Mouse (Mus musculus) adrenal gland, adult 18-20 months (tissue): ENCODE measurements around the gene Cyp4a32. TPM values are rescaled to one million over a fixed set of nuclear protein-coding genes. Genes with fewer than 3 reads are reported as not detected.
"Not testable (repeated sequence)": the region's sequence is repeated elsewhere in the genome, so short reads cannot be mapped to it uniquely, and the experiment has no call there.

Experiments used
- DNase-seq, 2 experiments: peaks; one replicate each; pipeline ENCODE4 v3.0.0; 2021 to 2022; ENCODE audit warnings: low spot score in 2 of 2
- total RNA-seq, 2 experiments: library from RNA; stranded (reverse); gene quantifications; 1 replicate in 1 of 2; 2 replicates in 1 of 2; pipeline ENCODE4 v1.2.3; 2021

Gene Cyp4a32
- total RNA-seq, 2 experiments from 2014 or later: not detected

GRCm38 (mm10) chr4:115656535-115656922 lies 55.8 kb downstream of the Cyp4a32 start:
- not testable (repeated sequence) for DNase-seq

DNA sequence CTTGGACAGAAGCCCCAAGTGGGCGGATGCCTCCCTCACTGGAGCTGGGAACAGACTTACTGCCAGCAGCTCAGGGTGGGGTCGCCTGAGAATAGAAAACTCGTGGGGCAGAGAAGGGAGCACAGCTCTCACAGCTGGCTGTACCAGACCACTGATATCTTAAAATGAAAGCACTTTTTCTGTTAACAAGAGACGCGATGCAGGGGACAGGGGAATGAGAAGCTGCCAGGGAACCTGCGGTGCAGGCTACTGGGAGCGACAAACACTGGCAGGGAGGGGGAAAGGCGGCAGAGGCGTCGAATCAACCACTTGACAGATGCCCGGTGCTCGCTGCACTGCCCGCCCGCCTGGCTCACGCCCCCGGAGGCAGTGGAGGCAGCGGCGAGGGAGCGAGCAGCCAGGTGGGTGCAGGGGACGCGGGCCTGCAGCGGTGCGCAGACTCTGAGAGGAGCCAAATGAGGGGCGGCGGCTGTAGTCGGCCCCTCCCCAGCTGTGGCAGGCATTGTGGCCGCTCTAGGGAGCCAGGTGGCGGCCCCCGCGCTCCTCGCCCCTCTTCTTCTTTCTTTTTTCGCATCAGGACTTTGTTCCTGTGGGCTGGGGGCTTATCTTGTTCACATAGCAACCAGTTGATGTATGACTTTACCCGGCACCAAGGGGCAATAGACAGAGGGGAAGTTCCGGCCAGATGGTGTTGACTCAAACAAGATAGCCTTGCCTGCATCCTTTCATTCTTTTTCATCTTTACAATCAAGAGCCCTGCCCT lies 56.5 kb downstream of the Cyp4a32 start:
- peak in 1 of 2 experiments; percentile 47 for DNase-seq

GRCm38 (mm10) chr4:115657867-115658249 lies 57.1 kb downstream of the Cyp4a32 start:
- no peak for DNase-seq

DNA sequence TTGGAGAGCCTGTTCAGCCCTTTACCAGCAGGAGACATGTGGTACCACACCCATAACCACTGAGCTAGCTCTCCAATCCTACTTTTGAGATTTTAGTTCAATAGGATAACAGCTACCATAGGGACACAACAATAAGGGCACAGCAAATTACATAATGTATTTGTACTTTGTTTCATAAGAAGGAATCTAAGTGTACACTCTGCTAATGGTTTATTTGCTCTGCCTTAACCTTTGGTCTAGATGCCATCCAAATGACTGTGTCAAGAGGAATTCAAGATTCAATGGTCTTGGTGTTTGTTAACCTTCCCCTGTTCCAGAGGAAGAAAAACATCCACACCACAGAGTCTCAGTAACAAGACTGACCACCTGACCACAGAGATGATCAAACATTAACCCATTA lies 58.4 kb downstream of the Cyp4a32 start:
- DNase-seq: no peak

Other genes with a start within 250 kb of the Cyp4a32 start
- not detected for gene Cyp4a12b, start 189.3 kb upstream of the Cyp4a32 start, total RNA-seq
- not detected for gene Cyp4a30b, start 148.4 kb upstream of the Cyp4a32 start, total RNA-seq
- gene Cyp4a14, start 104.8 kb upstream of the Cyp4a32 start, total RNA-seq: under 1 TPM in 1 of 2 experiments, not detected in 1; 0.46 TPM
- under 1 TPM in 1 of 2 experiments, not detected in 1; 0.53 TPM for gene Cyp4a10, start 82.7 kb upstream of the Cyp4a32 start, total RNA-seq
- not detected for gene Cyp4a31, start 37.3 kb upstream of the Cyp4a32 start, total RNA-seq
- gene Cyp4b1, start 46.8 kb downstream of the Cyp4a32 start, total RNA-seq: 10 to 100 TPM; 28.9 to 33.3 TPM
- 10 to 100 TPM; 77.2 to 91.0 TPM for gene Efcab14, start 136.8 kb downstream of the Cyp4a32 start, total RNA-seq
- gene Tex38, start 180.0 kb downstream of the Cyp4a32 start, total RNA-seq: 1 to 10 TPM; 2.0 to 2.3 TPM
- gene Atpaf1, start 183.8 kb downstream of the Cyp4a32 start, total RNA-seq: 10 to 100 TPM; 45.2 to 51.9 TPM
- 10 to 100 TPM; 17.8 to 19.5 TPM for gene Mob3c, start 227.1 kb downstream of the Cyp4a32 start, total RNA-seq
- gene Mknk1, start 238.2 kb downstream of the Cyp4a32 start, total RNA-seq: 10 to 100 TPM; 30.2 to 37.4 TPM